Mouse (Mus musculus): Measurements from ENCODE around the gene Acr.

Acr gene

DNA sequence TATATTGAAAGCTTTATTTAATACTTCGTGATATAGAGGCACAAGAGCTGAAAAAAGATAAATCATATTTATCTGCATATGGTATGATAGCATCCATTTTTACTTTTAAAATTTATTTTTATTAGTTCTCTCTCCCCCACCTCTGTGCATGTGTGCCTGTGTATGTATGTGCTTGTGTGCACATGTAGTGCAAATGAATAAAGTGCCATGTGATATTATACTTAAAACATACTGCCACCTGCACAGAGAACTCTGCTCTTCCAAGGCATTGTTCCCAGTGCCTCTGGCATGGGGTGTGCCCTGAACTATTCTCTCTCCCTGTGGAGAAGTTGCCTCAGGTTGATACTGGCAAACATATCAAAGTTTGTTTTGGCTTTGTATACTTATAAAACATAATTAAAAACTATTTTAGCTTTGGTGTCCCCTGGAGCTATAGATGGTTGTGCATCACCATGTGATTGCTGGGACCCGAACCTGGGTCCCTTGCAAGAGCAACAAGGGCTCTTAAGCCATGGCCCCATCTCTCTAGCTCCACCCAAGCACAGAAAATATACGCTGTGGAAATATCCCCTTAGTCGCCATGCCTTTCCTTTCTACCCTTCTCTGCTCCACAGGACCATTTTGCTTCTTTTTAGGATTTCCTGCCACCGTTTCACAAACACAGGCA is 55.0 kb downstream of the Acr start:
- no peak for DNase-seq (ENCODE audit: low spot score)

GRCm38 (mm10) chr15:89623626-89623959 is 55.5 kb downstream of the Acr start:
- DNase-seq (ENCODE audit: low spot score), result no peak

All from T-cell, adult 2 months (primary cell).